Mouse (Mus musculus) layer of hippocampus, postnatal 36 days (tissue): Measurements from ENCODE around the gene Ccm2l. TPM values are rescaled to one million over a fixed set of nuclear protein-coding genes. Genes with fewer than 3 reads are reported as not detected.

Experiments used
- DNase-seq, 2 experiments: peaks; one replicate each; pipeline ENCODE4 v3.0.0; 2022
- total RNA-seq, 2 experiments: library from RNA; stranded (reverse); gene quantifications; 2 replicates each; pipeline ENCODE4 v1.2.3; 2021

Gene Ccm2l
- 1 to 10 TPM; 3.9 to 5.2 TPM for total RNA-seq

- DNase-seq = no peak
Observed at GRCm38 (mm10) chr2:153065747-153066508, at the start of gene Ccm2l. Ccm2l (plus strand) TSS chr2:153065955.

DNA sequence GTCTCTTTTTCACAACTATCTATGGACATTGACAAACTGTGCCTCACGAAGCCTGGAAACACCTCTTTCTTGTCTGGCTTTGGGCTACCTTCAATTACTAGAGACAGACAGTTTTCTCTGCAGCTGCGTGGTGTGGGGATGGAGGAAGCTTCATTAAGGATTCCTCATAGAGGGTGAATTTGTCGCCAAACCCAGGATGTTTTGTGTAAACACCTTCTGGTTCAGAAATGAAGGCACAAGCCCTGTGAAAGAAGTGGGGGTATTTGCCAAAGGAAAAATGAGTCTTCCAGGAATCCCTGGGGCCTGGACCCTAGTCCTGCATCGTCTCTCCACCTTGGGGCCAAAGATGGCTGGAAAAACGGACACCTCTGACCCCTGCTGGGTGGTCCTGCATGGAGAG, 49.0 kb upstream of the Ccm2l start:
- no peak for DNase-seq

- no peak for DNase-seq
Observed at GRCm38 (mm10) chr2:153019355-153019754, 46.4 kb upstream of the Ccm2l start.

DNA sequence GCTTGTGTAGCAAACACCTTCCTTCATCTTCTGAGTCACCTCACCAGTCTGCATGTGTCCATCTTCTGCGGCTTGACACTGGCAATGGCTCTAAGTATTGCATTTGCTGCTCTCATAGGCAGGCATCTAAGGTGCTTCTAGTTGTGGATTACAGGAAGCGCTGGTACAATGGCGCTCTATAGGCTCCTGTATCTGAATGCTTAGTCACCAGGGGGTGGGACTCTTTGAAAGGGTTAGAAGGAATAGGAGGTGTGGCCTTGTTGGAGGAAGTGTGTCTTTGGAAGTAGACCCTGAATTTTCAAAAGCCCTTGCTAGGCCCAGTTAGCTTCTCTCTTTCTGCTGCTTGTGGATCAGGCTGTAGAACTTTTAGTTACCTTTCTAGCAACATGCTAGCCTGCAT, 44.6 kb upstream of the Ccm2l start:
- DNase-seq = no peak

DNA sequence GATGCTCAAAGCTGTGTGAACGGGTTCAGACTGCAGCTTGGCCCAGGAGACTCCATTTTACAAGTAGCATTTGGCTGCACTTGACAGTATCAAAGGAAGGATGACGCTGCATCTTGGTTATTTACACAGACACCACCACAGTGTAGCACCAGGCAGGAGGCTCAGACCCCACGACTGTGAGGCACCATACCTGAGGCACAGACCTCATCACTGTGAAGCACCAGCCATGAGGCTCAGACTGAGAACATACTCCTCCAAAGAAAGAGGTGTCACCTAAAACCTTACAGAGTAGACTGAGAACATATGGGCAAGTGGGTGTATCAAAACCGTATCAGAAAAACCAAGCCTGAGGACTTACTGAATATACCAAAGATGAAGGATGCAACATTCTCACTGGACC, 42.9 kb upstream of the Ccm2l start:
- DNase-seq = no peak

DNA sequence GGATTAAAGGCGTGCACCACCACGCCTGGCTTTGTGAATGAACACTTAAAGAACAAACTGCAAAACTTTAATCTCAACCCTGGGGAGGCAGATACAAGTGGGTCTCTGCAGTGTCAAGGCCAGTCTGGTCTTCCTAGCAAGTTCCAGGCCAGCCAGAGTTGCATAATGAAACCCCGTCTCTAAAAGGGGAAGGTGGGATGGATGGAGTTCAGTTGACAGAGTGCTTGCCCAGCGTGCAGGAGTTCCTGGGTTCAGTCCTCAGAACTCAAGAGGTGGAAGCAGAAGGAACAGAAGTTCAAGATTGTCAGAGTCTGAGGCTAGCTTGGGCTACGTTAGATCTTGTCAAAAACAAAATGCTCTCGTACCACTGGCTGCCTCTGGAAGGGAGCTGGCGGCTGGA, 39.7 kb upstream of the Ccm2l start:
- no peak for DNase-seq

- no peak for DNase-seq
Observed at GRCm38 (mm10) chr2:153027501-153027900, 38.3 kb upstream of the Ccm2l start.

DNA sequence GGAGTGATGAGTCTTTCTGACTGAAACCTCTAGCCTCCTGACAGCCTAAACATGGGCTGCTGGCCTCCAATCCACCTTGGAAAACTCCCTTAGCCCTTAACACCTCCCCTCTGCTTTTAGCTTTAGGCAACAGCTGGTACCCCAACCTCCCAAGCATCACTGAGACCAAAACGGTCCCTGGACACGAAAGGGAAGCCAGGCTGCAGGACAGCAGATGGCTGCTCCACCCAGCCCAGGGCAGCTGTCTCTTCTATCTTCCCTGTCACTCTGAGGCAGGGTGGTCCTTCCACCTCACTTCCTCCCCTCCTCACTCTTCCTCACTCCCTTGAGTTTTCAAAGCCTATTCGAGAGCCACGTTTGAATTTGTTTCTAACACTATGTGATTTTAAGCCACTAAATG, 35.3 kb upstream of the Ccm2l start:
- DNase-seq = no peak

GRCm38 (mm10) chr2:153031126-153032082, 34.4 kb upstream of the Ccm2l start, which contains the start of gene Xkr7:
Xkr7 (plus strand) TSS chr2:153031852.
- no peak for DNase-seq

DNA sequence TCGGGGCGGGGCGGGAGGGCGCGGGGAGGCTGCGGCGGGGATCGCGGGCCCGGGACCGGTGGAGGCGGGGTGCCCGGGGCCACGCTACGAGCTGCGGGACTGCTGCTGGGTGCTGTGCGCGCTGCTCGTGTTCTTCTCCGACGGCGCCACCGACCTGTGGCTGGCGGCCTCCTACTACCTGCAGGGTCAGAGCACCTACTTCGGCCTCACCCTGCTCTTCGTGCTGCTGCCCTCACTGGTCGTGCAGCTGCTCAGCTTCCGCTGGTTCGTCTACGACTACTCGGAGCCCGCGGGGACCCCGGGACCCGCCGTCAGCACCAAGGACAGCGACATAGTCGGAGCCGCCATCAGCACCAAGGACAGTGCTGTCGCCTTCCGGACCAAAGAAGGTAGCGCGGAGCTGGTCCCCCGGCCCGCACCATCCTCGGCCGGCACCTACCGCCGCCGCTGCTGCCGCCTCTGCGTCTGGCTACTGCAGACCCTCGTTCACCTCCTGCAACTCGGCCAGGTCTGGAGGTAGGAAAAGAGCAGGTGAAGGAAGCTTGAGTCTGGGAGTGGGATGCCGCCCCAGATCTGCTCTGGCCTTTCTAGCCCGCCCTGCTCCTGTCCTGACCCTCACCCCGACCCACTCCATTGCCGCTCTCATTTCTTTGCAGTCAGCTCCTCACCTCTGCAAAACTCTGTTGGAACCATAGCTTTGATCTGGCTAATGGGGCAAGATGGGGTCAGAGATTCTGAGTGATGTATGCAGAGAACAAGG, 33.5 kb upstream of the Ccm2l start:
- DNase-seq = peak; percentile 44 to 53

DNA sequence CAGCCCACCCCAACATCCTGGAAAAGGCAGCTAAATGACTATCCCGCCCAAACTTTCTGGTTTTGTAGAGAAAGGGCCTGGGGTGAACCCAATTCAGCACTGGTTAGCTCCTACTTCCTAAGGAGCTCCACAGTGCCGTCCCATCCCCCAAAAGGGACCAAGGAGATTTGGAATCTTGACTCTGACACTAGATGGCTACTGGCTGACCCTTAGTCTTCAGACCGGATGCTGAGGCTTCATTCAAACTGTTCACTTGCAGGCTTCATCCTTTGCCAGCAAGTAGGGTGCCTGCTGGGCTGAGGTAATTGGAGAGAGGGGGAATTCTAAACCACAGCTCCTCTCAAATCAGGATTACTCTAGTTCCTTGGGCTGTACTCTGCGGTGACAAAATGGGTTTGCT, 32.8 kb upstream of the Ccm2l start:
- DNase-seq = no peak

DNA sequence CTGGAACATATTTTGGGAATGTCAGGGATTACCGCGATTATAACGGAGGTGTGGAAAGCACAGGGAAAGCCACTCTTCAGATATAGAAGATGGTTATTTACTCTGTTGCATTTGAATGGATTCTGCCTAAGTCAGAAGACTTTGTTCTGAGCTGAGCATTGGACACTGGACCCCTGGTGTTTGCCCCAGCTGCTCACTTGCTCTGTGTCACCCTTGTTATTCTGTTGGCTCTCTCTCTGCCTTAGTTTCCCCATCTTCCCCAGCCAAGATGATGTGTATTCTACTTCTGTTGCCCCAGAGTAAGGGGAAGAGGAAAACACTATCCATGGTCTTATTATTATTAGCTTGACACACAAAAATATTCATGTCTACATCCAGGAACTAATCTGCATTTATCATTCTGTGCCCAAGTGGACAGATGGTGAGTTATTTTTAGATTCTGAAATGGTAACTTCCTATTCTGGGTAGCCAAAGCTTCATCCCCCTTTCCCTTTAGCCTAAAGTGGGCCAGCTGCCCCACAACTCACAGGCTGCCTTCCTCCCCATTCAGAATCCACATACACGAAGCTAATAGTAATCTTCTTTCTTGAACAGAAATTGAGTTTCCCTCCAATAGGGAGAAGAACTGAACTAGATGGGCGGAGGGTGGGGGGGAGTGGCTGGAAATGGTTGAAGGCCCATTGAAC, 32.1 kb upstream of the Ccm2l start:
- DNase-seq = no peak

DNA sequence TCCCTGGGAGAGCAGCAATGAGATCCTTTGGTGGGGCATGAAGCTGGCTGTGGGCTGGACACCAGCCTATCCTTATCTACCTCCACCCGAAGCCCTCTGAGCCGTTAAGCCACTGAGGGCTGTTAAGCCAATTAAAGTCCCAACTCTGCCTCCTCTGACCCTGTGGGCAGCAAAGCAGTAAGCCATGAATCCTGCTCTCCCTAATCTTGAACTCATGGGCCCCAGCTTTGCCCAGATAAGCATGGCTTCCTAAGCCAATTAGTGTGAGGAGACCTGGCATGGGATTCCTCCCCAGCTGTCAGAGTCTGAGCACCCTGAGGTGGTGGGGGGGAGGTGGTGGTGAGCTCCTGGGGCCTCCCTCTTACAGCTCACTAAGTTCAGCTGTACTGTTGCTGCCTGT, 29.1 kb upstream of the Ccm2l start:
- no peak for DNase-seq

DNA sequence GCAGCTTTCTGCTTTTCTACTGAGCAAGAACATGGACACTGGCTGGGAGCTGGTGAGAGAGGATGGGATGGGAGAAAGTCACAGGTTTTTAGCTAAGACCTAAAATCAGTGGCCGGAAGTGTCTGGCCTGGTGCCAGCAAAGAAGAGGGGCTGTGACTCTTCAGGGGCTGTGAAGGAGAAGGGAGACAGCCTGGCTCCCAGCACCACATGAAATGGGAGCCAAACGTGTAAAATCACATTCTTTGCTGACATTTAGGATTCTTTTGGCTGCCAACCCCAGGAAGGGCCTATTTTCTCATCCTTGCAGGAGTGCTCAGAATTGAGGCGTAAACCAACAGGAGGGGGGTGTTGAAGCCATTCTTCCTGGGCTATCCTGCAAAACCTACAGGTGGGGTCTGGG, 21.9 kb upstream of the Ccm2l start:
- DNase-seq = no peak

GRCm38 (mm10) chr2:153045884-153046299, 19.9 kb upstream of the Ccm2l start:
- DNase-seq = peak; percentile 19 to 21

DNA sequence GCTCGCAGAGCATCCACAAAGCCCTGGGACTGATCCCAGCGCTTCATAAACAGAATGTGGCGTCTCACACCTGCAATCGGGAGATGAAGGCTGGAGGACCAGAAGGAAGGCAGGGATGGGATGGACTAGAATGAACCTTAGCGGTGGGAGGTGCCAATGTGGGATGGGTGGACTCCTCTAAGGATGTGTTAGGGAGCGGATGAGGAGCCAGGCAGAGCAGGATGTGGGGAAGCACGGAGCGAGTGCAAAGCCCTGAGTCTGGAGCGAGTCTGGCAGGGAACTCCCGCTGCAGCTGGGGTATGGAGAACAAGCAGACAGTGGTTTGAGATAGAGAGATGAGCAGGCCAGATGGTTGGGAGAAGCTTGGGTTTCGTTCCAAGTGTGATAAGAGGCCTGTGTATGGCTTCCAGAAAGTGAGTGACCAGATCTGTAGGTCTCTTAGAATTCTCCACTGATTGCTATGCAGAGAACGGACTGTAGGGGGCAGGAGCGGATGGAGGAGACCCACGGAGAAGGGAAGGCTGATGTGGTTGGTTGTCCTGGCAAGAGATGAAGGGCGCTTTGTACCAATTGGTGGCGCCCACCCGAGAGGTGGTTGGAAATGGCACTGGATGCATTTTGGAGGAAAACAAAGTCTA, 17.8 kb upstream of the Ccm2l start:
- peak in 1 of 2 experiments; percentile 49 for DNase-seq

GRCm38 (mm10) chr2:153049288-153049996, 16.3 kb upstream of the Ccm2l start:
- peak in 1 of 2 experiments; percentile 30 for DNase-seq

DNA sequence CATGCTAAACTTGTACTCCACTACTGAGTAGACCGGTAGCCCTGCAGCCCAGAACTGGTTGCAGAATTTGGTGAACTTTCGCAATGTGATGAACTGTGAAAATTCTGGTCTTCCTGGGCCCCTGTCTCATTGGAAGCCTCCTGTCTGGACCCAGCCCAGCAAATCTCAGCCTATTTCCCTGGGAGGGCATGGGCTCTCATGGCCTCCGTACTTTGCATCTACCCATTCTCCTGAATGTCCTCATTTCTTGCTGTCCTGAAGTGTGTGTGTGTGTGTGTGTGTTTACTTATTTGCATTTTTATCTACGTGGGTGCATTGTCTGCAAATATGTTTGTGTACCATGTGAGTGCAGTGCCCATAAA, 15.8 kb upstream of the Ccm2l start:
- DNase-seq = no peak

DNA sequence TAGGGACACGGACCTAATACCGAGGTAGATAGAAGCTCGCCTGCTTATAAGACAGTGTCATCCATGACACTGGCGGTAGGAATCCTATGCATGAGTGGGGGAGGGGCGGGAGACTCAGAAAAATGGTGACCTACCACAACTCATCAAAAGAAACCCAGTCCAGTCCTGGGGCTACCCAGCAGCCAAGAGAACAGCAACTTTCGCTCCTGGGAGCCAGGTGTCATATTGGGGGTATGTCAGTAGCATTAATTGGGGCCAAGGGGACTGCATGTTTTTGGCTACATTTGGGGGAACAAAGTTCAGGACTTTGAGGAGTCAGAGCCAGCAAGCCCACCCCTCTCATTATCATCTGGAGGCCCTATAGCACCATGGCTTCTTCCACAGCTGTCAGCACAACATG, 14.7 kb upstream of the Ccm2l start:
- no peak for DNase-seq

GRCm38 (mm10) chr2:153051537-153051936, 14.2 kb upstream of the Ccm2l start:
- DNase-seq = no peak
